Mouse (Mus musculus) stomach, embryonic 16.5 days (tissue): ENCODE measurements around the gene Vcan. TPM values are rescaled to one million over a fixed set of nuclear protein-coding genes. Genes with fewer than 3 reads are reported as not detected.

ENCODE experiments used
- ATAC-seq: fragments of 200-750 bp; cut with Nextera tagmentation; 2 replicates; pipeline ENCODE4 v1.8.0; 2017; ENCODE audit warnings: moderate number of reproducible peaks, moderate TSS enrichment; ENCODE audit not compliant: insufficient read depth, low FRiP score
- H3K27ac ChIP-seq: fragments of 300-500 bp; sonication (generic); 2 replicates; pipeline ENCODE4 v1.5.1; 2014; ENCODE audit warnings: low read length
- H3K27me3 ChIP-seq: fragments of 300-500 bp; sonication (generic); 2 replicates; pipeline ENCODE4 v1.6.1; 2014; ENCODE audit warnings: low read length, control low read depth, mixed read lengths; ENCODE audit not compliant: control insufficient read depth, insufficient read depth
- H3K36me3 ChIP-seq: fragments of 300-500 bp; sonication (generic); 2 replicates; pipeline ENCODE4 v1.6.1; 2014; ENCODE audit warnings: low read length; ENCODE audit not compliant: control insufficient read depth, insufficient read depth
- H3K4me1 ChIP-seq: fragments of 300-500 bp; sonication (generic); 2 replicates; pipeline ENCODE4 v1.6.1; 2014; ENCODE audit warnings: low read length, control low read depth, mixed read lengths; ENCODE audit not compliant: control insufficient read depth, insufficient read depth
- H3K4me2 ChIP-seq: fragments of 300-500 bp; sonication (generic); 2 replicates; pipeline ENCODE4 v1.6.1; 2014; ENCODE audit warnings: low read depth, low read length, mixed read lengths
- H3K4me3 ChIP-seq: fragments of 300-500 bp; sonication (generic); replicated peaks from 2 replicates; pipeline ENCODE4 v1.5.1; 2014; ENCODE audit warnings: mild to moderate bottlenecking, low read length
- H3K9ac ChIP-seq: fragments of 300-500 bp; sonication (generic); 2 replicates; pipeline ENCODE4 v1.6.1; 2014; ENCODE audit warnings: low read length
- H3K9me3 ChIP-seq: fragments of 300-500 bp; sonication (generic); replicated peaks from 2 replicates; pipeline ENCODE4 v1.6.1; 2016; ENCODE audit warnings: low read length, control low read depth; ENCODE audit not compliant: control insufficient read depth
- WGBS: fragments of 180-500 bp; shearing (Covaris S2); extraction: QIAGEN DNeasy Blood & Tissue Kit; methylation state at CpG from one replicate; pipeline ENCODE4 v1.1.7; 2014; 5-methylcytosine and 5-hydroxymethylcytosine counted together
- polyA plus RNA-seq: library from polyadenylated mRNA; unstranded; fragments of >200 nt; fragmentation: Nextera tagmentation; extraction: Ambion mirVana; gene quantifications from 2 replicates; pipeline ENCODE4 v1.2.1, GENCODE M21; 2015

Vcan gene
- 28.2 and 28.8 TPM in 2 replicates for polyA plus RNA-seq

GRCm38 (mm10) chr13:89741766-89742685 is at the start of gene Vcan:
Gene Vcan, minus strand, starts transcription at chr13:89742509.
- H3K4me1 ChIP-seq: peaks cover 6% of the 10 kb centered on the region
- peak within 1 kb of the TSS; percentile 74 for H3K4me3 ChIP-seq
- H3K27me3 ChIP-seq: no peaks in the 10 kb centered on the region
- no peaks in the 10 kb centered on the region for H3K9me3 ChIP-seq
- H3K4me2 ChIP-seq: peak within 1 kb of the TSS; percentile 81
- H3K36me3 ChIP-seq: no peaks in the 10 kb centered on the region
- ATAC-seq: peak; percentile 53; the same call in 1 of the 2 replicates
- H3K9ac ChIP-seq: peak within 1 kb of the TSS; percentile 70
- H3K27ac ChIP-seq: peak within 1 kb of the TSS; percentile 93
- under 1% methylated on average over 40 of the region's 40 CpGs for whole genome bisulfite sequencing

- Histone ChIP-seq H3K27ac (peak overlapping the region; percentile 55; the same call in 1 of the 2 replicates), H3K4me1 (peaks cover 7% of the 10 kb centered on the region; the same call in 1 of the 2 replicates), H3K9ac (no peak overlapping the region), H3K4me3 (no peak overlapping the region), H3K9me3 (no peaks in the 10 kb centered on the region), H3K27me3 (no peaks in the 10 kb centered on the region), H3K36me3 (no peaks in the 10 kb centered on the region), H3K4me2 (peak overlapping the region; percentile 26; the same call in 1 of the 2 replicates)
- WGBS: 24% methylated on average over 5 of the region's 5 CpGs
- ATAC-seq: no peak
These were observed 49.2 kb upstream of the Vcan start for GRCm38 (mm10) chr13:89791475-89791874.

GRCm38 (mm10) chr13:89782886-89783285 is 40.6 kb upstream of the Vcan start:
- no peak overlapping the region for H3K4me3 ChIP-seq
- WGBS: 40% methylated on average over 2 of the region's 2 CpGs
- no peaks in the 10 kb centered on the region for H3K4me1 ChIP-seq
- no peaks in the 10 kb centered on the region for H3K36me3 ChIP-seq
- H3K27me3 ChIP-seq: no peaks in the 10 kb centered on the region
- no peak overlapping the region for H3K4me2 ChIP-seq
- ATAC-seq: no peak
- H3K9me3 ChIP-seq: no peaks in the 10 kb centered on the region
- no peak overlapping the region for H3K9ac ChIP-seq
- H3K27ac ChIP-seq: no peak overlapping the region

GRCm38 (mm10) chr13:89780276-89780675 is 38.0 kb upstream of the Vcan start:
- Histone ChIP-seq H3K27ac (no peak overlapping the region), H3K4me3 (no peak overlapping the region), H3K36me3 (no peaks in the 10 kb centered on the region), H3K4me2 (no peak overlapping the region), H3K9ac (no peak overlapping the region), H3K4me1 (no peaks in the 10 kb centered on the region), H3K9me3 (no peaks in the 10 kb centered on the region), H3K27me3 (no peaks in the 10 kb centered on the region)
- 66% methylated on average over 3 of the region's 3 CpGs for WGBS
- no peak for ATAC-seq

GRCm38 (mm10) chr13:89779208-89779911 is 37.1 kb upstream of the Vcan start:
- Histone ChIP-seq H3K36me3 (no peaks in the 10 kb centered on the region), H3K4me2 (no peak overlapping the region), H3K4me1 (no peaks in the 10 kb centered on the region), H3K9ac (no peak overlapping the region), H3K4me3 (no peak overlapping the region), H3K27me3 (no peaks in the 10 kb centered on the region), H3K9me3 (no peaks in the 10 kb centered on the region), H3K27ac (no peak overlapping the region)
- 66% methylated on average over 7 of the region's 7 CpGs for WGBS
- no peak for ATAC-seq

- WGBS: 71% methylated on average over 1 of the region's 1 CpGs
These were observed 35.5 kb upstream of the Vcan start for GRCm38 (mm10) chr13:89777764-89778163.

GRCm38 (mm10) chr13:89777146-89777545 is 34.8 kb upstream of the Vcan start:
- 86% methylated on average over 1 of the region's 1 CpGs for WGBS
- Histone ChIP-seq H3K27me3 (no peaks in the 10 kb centered on the region), H3K4me3 (no peak overlapping the region), H3K27ac (no peak overlapping the region), H3K4me2 (no peak overlapping the region), H3K9ac (no peak overlapping the region), H3K36me3 (no peaks in the 10 kb centered on the region), H3K4me1 (no peaks in the 10 kb centered on the region), H3K9me3 (no peaks in the 10 kb centered on the region)
- ATAC-seq: no peak

More at GRCm38 (mm10) chr13:89777764-89778163, 35.5 kb upstream of the Vcan start:
- no peak for ATAC-seq
- no peak overlapping the region for H3K27ac ChIP-seq
- no peaks in the 10 kb centered on the region for H3K27me3 ChIP-seq
- no peak overlapping the region for H3K4me2 ChIP-seq
- H3K4me1 ChIP-seq: no peaks in the 10 kb centered on the region
- H3K9me3 ChIP-seq: no peaks in the 10 kb centered on the region
- no peak overlapping the region for H3K9ac ChIP-seq
- H3K4me3 ChIP-seq: no peak overlapping the region
- H3K36me3 ChIP-seq: no peaks in the 10 kb centered on the region

- Histone ChIP-seq H3K9me3 (no peaks in the 10 kb centered on the region), H3K27ac (no peak overlapping the region), H3K27me3 (no peaks in the 10 kb centered on the region), H3K4me2 (no peak overlapping the region), H3K4me3 (no peak overlapping the region), H3K4me1 (no peaks in the 10 kb centered on the region), H3K9ac (no peak overlapping the region), H3K36me3 (no peaks in the 10 kb centered on the region)
- 56% methylated on average over 1 of the region's 1 CpGs for WGBS
- ATAC-seq: no peak
These were observed 24.2 kb upstream of the Vcan start for GRCm38 (mm10) chr13:89766551-89766950.

- H3K27me3 ChIP-seq: no peaks in the 10 kb centered on the region
- WGBS: 77% methylated on average over 3 of the region's 3 CpGs
- no peaks in the 10 kb centered on the region for H3K9me3 ChIP-seq
- ATAC-seq: no peak
- H3K4me1 ChIP-seq: no peaks in the 10 kb centered on the region
- H3K36me3 ChIP-seq: no peaks in the 10 kb centered on the region
- H3K4me3 ChIP-seq: no peak overlapping the region
- no peak overlapping the region for H3K27ac ChIP-seq
- H3K9ac ChIP-seq: no peak overlapping the region
- no peak overlapping the region for H3K4me2 ChIP-seq
These were observed 23.7 kb upstream of the Vcan start for GRCm38 (mm10) chr13:89765966-89766365.
